Mouse (Mus musculus): ENCODE measurements at regions not wholly inside any gene's neighbourhood (a gene's known extent, or its start where the extent isn't known, plus 50 kb on each side); places are given as distances from the start of the nearest gene placed in this dataset.

DNA sequence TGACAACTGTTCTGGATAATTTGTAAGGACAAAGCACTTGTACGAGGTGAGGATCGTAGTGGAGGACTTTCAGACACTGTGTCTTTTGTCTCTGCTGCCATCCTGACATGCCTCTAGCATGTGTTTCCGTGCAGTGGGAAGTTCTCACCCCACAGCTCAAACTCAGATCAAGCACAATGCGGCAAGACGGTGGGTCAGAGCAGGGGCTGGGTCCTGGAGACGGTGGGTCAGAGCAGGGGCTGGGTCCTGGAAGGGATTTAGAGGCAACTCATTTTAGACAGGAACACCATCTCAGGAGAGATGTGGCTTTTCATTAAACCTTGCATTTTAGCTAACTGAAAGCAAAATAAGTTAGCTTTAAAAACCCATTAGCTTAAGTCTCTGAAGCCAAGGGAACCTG, 52.3 kb upstream of the Trpc7 start:
- 86% methylated on average over 6 of the region's 6 CpGs for WGBS
- no peak for ATAC-seq (ENCODE audit: insufficient number of reproducible peaks, insufficient read depth, low FRiP score, low TSS enrichment, low read depth)
- H3K4me3 ChIP-seq: no peak overlapping the region

DNA sequence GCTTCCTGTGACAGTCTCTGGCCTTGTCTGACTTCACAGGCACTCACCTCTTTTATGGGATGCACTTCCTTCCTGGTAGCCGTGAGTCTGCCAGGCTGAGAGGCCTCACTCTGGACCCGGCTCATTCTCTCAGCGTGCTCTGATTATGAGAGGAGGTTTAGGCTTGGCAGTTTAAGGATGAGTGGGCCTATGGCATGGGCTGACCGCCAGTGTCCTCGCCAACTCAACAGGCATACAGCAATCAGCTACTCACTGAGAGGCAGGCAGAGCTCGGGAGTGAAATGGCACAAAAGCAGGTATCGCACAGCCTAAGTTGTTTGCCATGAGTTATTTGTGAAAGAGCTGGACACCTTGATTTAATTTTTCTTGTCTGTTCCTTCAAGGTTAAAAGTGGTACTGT, 51.5 kb upstream of the Trpc7 start:
- Histone ChIP-seq H3K36me3 (no peaks in the 10 kb centered on the region), H3K27ac (no peak overlapping the region), H3K4me3 (no peak overlapping the region), H3K9ac (no peak overlapping the region), H3K4me1 (no peaks in the 10 kb centered on the region), H3K9me3 (no peaks in the 10 kb centered on the region), H3K27me3 (no peaks in the 10 kb centered on the region), H3K4me2 (no peak overlapping the region)
- WGBS: 85% methylated on average over 7 of the region's 7 CpGs
- ATAC-seq (ENCODE audit: insufficient number of reproducible peaks, insufficient read depth, low FRiP score, low TSS enrichment, low read depth): no peak

More for the DNA sequence above, 52.3 kb upstream of the Trpc7 start:
- no peaks in the 10 kb centered on the region for H3K36me3 ChIP-seq
- H3K9ac ChIP-seq: no peak overlapping the region
- H3K9me3 ChIP-seq: no peaks in the 10 kb centered on the region
- no peak overlapping the region for H3K4me2 ChIP-seq
- no peak overlapping the region for H3K27ac ChIP-seq
- no peaks in the 10 kb centered on the region for H3K4me1 ChIP-seq
- no peaks in the 10 kb centered on the region for H3K27me3 ChIP-seq

All from embryonic facial prominence, embryonic 13.5 days (tissue).